Mouse (Mus musculus) forebrain, embryonic 14.5 days (tissue): Measurements from ENCODE around the gene Gas2l3. TPM values are rescaled to one million over a fixed set of nuclear protein-coding genes. Genes with fewer than 3 reads are reported as not detected.

ENCODE experiments used
- ATAC-seq: fragments of 200-750 bp; cut with Nextera tagmentation; 2 replicates; pipeline ENCODE4 v1.8.0; 2017; ENCODE audit warnings: mild to moderate bottlenecking, moderate library complexity
- DNase-seq: peaks from one replicate; pipeline ENCODE4 v3.0.0-alpha.2; 2015; ENCODE audit warnings: low spot score
- H3K27ac ChIP-seq: fragments of 300-500 bp; sonication (generic); 2 replicates; pipeline ENCODE4 v1.5.1; 2014; ENCODE audit warnings: low read depth, mild to moderate bottlenecking, control low read depth, low read length, moderate library complexity
- H3K27me3 ChIP-seq: fragments of 300-500 bp; sonication (generic); replicated peaks from 2 replicates; pipeline ENCODE4 v1.6.1; 2014; ENCODE audit warnings: low read length, control low read depth, mixed read lengths; ENCODE audit not compliant: control insufficient read depth, insufficient read depth
- H3K36me3 ChIP-seq: fragments of 300-500 bp; sonication (generic); 2 replicates; pipeline ENCODE4 v1.6.1; 2014; ENCODE audit warnings: low read length, control low read depth; ENCODE audit not compliant: control insufficient read depth, insufficient read depth
- H3K4me1 ChIP-seq: fragments of 300-500 bp; sonication (generic); 2 replicates; pipeline ENCODE4 v1.6.1; 2014; ENCODE audit warnings: antibody characterized with exemption, low read length, control low read depth; ENCODE audit not compliant: control insufficient read depth, insufficient read depth
- H3K4me2 ChIP-seq: fragments of 300-500 bp; sonication (generic); 2 replicates; pipeline ENCODE4 v1.6.1; 2014; ENCODE audit warnings: mild to moderate bottlenecking, control low read depth, low read length
- H3K4me3 ChIP-seq: fragments of 300-500 bp; sonication (generic); 2 replicates; pipeline ENCODE4 v1.5.1; 2014; ENCODE audit warnings: low read depth, low read length, control low read depth
- H3K9ac ChIP-seq: fragments of 300-500 bp; sonication (generic); 2 replicates; pipeline ENCODE4 v1.6.1; 2014; ENCODE audit warnings: mild to moderate bottlenecking, low read length, control low read depth, moderate library complexity
- H3K9me3 ChIP-seq: fragments of 300-500 bp; sonication (generic); replicated peaks from 2 replicates; pipeline ENCODE4 v1.6.1; 2016; ENCODE audit warnings: low read length, control low read depth, mixed read lengths; ENCODE audit not compliant: control insufficient read depth
- WGBS: fragments of 180-500 bp; shearing (Covaris S2); extraction: QIAGEN DNeasy Blood & Tissue Kit; methylation state at CpG from one replicate; pipeline ENCODE4 v1.1.7; 2014; 5-methylcytosine and 5-hydroxymethylcytosine counted together
- polyA plus RNA-seq: library from polyadenylated mRNA; unstranded; fragments of >200 nt; fragmentation: Nextera tagmentation; extraction: Ambion mirVana; gene quantifications from 2 replicates; pipeline ENCODE4 v1.2.1, GENCODE M21; 2014

Gas2l3 gene
- polyA plus RNA-seq, 1 experiment from 2014 or later, result 7.7 TPM

DNA sequence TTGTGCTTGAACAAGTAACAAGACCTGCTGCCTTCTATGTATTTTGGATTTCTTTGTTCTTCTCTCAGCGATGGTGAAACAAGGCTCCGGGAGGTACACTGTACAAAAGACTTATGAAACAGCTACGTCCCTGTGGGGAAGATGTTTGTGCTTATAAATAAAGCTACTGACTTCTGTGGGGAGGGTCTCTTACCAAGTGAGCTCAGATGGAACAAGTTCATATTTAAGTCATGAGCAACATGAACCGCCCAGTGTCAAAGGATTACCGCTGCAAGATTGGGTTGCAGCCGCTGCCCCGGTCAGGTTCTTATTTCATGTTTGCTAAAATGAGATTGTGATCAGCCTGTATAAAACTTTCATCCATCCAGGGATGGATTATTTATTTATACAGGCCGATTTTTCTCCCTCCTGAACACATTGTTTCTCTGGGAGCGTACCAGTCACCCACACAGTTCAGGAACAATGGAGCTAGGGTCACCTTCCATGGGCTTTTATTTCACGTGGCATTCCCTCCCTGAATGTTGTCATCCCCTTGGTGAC is 38.4 kb upstream of the Gas2l3 start:
- H3K4me3 ChIP-seq, result no peak overlapping the region
- no peaks in the 10 kb centered on the region for H3K9me3 ChIP-seq
- H3K27ac ChIP-seq, result no peak overlapping the region
- H3K9ac ChIP-seq, result no peak overlapping the region
- 17% methylated on average over 10 of the region's 10 CpGs for WGBS
- ATAC-seq (no peak), DNase-seq (peak; percentile 7)
- 0 out of 2 replicates have a peak overlapping the region, but pooled peaks have one; percentile 14 for H3K4me2 ChIP-seq
- H3K27me3 ChIP-seq, result no peaks in the 10 kb centered on the region
- peaks cover 14% of the 10 kb centered on the region for H3K4me1 ChIP-seq
- H3K36me3 ChIP-seq, result no peaks in the 10 kb centered on the region

- no peaks in the 10 kb centered on the region for H3K9me3 ChIP-seq
- ATAC-seq (no peak), DNase-seq (peak; percentile 30)
- H3K4me2 ChIP-seq, result 0 out of 2 replicates have a peak overlapping the region, but pooled peaks have one; percentile 14
- peaks cover 11% of the 10 kb centered on the region for H3K4me1 ChIP-seq
- no peaks in the 10 kb centered on the region for H3K27me3 ChIP-seq
- H3K9ac ChIP-seq, result no peak overlapping the region
- 25% methylated on average over 7 of the region's 7 CpGs for WGBS
- no peaks in the 10 kb centered on the region for H3K36me3 ChIP-seq
- no peak overlapping the region for H3K27ac ChIP-seq
- no peak overlapping the region for H3K4me3 ChIP-seq
These were observed 37.9 kb upstream of the Gas2l3 start for GRCm38 (mm10) chr10:89481638-89482037.

DNA sequence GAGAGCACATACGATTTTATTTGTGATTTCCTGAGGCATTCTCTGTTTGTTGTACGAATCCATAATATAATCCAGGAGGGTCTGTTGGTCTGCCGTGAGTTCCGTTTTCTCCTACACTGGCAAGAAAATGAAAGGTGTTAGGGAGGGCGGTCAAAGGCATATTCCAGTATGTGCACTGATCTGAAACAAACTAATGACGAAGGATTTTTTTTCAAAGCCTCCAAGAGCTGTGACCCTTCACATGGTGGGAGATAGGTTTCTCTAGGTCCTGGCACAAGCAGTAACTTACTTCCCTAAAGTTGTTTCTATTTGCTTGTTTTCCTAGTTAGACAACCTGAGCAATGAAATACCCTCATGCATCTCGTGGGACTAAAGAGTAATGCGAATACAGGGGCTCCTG is 35.0 kb upstream of the Gas2l3 start:
- no peak for DNase-seq
- WGBS, result 82% methylated on average over 8 of the region's 8 CpGs
- no peaks in the 10 kb centered on the region for H3K9me3 ChIP-seq
- no peak overlapping the region for H3K27ac ChIP-seq
- no peak overlapping the region for H3K9ac ChIP-seq
- H3K27me3 ChIP-seq, result no peaks in the 10 kb centered on the region
- no peaks in the 10 kb centered on the region for H3K36me3 ChIP-seq
- H3K4me3 ChIP-seq, result no peak overlapping the region
- H3K4me1 ChIP-seq, result peaks cover 11% of the 10 kb centered on the region
- ATAC-seq, result no peak
- H3K4me2 ChIP-seq, result no peak overlapping the region

DNA sequence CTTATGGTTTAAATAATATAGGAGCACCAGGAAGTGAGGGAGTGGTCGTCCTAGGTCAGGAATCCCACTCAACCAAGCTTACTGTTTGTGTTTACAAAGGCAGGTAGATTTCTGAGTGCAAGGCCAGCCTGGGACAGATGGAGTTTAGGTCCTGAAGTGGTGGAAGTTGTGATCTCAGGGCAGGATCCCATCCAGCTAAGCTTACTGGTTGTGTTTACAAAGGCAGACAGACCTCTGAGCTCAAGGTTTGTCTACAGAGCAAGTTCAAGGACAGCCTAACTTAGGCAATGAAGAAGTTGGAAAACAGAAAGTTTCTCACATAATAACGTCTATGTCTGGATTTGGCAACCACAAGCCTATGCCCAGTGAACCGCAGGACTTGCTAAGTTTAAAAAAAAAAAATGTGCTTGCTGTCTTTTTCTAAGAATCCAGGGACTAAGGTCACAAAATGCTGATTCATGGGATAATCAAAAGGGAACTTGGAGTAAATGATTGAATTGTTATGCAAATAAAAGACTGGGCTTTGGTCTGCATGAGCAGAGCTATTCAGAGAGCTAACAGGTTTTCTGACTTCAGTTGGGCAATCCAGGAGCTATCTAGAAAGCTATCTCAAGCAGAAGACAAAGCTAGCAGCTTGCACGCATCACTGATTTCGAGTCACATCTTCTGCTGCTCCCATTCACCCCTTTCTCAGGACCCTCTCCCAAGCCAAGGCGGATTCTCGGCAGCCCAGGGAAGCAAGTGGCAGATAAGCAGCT is 27.0 kb upstream of the Gas2l3 start:
- ATAC-seq (no peak), DNase-seq (no peak)
- H3K9me3 ChIP-seq, result no peaks in the 10 kb centered on the region; the same call in 1 of the 2 replicates
- no peak overlapping the region for H3K9ac ChIP-seq
- WGBS, result 35% methylated on average over 7 of the region's 7 CpGs
- H3K27me3 ChIP-seq, result no peaks in the 10 kb centered on the region
- no peaks in the 10 kb centered on the region for H3K36me3 ChIP-seq
- H3K27ac ChIP-seq, result no peak overlapping the region
- no peak overlapping the region for H3K4me3 ChIP-seq
- no peak overlapping the region for H3K4me2 ChIP-seq
- H3K4me1 ChIP-seq, result no peaks in the 10 kb centered on the region

DNA sequence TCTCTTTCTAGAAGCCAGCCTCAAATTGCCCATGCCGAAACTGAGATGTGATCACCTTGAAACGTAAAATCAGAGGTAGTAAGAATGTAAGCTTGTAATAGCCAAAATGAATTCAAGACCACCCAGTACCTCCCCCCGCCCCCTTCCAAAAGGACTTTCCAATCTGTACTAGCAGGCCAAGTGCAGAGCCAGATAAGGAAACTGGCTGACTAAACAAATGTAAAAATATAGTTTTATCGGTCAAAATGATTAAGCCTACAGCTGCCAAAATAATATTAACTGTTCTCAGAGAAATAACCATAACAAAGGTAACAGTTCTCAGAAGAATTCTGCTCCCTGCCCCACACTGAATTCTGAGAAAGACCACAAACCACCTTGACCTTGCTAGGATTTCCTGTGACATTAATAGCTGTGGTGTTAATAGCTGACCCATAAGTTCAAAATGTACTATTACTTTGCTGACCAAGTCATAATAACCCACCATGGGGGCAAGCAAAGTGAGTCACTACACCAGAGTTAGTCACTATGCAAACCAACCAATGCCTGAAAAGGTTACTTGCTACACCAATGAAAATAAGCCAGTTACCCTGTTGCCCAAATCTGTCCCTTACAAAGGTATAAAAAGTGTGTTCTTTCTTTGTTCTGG is 21.1 kb upstream of the Gas2l3 start:
- Histone ChIP-seq H3K27me3 (no peaks in the 10 kb centered on the region), H3K4me2 (no peak overlapping the region), H3K36me3 (no peaks in the 10 kb centered on the region), H3K9me3 (no peaks in the 10 kb centered on the region), H3K4me1 (no peaks in the 10 kb centered on the region), H3K9ac (no peak overlapping the region), H3K27ac (no peak overlapping the region), H3K4me3 (no peak overlapping the region)
- ATAC-seq (no peak), DNase-seq (no peak)
- WGBS, result 87% methylated on average over 4 of the region's 4 CpGs

GRCm38 (mm10) chr10:89462890-89463289 is 19.1 kb upstream of the Gas2l3 start:
- no peak overlapping the region for H3K27ac ChIP-seq
- H3K9me3 ChIP-seq, result no peaks in the 10 kb centered on the region
- DNase-seq (no peak), ATAC-seq (no peak)
- H3K9ac ChIP-seq, result no peak overlapping the region
- no peaks in the 10 kb centered on the region for H3K36me3 ChIP-seq
- no peaks in the 10 kb centered on the region for H3K27me3 ChIP-seq
- H3K4me3 ChIP-seq, result no peak overlapping the region
- no peak overlapping the region for H3K4me2 ChIP-seq
- no peaks in the 10 kb centered on the region for H3K4me1 ChIP-seq
- 82% methylated on average over 11 of the region's 11 CpGs for WGBS

DNA sequence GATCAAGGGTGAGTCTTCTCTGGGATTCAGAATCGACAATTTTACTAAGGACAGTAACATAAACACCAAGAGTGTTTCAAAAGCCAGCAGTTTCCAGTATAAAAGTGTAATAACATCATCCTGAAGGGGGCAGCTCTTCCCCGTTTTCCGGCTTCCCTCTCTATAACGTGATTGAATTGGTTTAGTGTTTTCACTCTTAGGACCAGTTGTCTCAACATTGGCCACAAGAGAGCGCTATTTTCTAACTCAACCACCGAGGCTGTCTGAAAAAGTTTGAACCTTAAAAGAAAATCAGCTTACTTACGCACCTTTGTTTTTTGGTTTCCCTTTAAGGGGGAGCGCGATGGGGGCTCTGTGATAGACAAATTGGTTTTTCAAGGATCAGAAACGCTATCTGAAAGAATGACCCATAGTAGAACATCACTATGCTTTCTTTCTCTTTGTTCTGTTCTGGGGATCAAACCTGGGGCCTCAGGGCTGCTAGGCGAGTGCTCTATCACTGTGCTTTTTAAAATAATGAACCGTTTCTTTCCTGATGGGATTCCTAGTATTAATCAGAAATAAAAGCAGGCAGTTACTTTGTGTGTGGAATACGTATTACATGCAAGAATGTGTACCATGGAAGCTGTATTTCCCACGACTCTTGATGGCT is 18.2 kb upstream of the Gas2l3 start:
- no peak overlapping the region for H3K27ac ChIP-seq
- no peaks in the 10 kb centered on the region for H3K27me3 ChIP-seq
- H3K4me2 ChIP-seq, result no peak overlapping the region; the same call in 1 of the 2 replicates
- no peaks in the 10 kb centered on the region for H3K4me1 ChIP-seq
- H3K36me3 ChIP-seq, result no peaks in the 10 kb centered on the region
- H3K9me3 ChIP-seq, result no peaks in the 10 kb centered on the region
- no peak overlapping the region for H3K4me3 ChIP-seq
- H3K9ac ChIP-seq, result no peak overlapping the region
- DNase-seq (peak; percentile 96), ATAC-seq (peak; percentile 86)
- 17% methylated on average over 14 of the region's 14 CpGs for WGBS

DNA sequence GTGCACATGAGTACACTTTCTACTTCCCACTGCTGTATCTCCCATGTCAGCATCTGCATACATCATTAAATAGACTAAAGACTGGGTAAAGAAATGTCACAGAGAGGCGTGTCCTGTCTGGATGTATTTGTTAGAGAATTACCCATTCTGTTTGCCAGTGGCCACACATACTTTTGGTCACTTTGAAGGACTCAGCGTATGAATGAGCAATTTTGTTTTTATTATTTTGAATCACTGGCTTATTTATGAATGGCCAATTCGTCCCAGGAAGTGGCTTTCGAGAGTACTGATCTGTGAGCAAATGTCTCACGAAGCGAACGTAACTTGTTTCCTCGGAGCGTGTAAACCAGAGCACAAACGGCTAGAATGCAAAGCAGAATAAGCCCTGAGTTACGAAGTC is 17.2 kb upstream of the Gas2l3 start:
- ATAC-seq, result no peak

More for the DNA sequence above, 17.2 kb upstream of the Gas2l3 start:
- WGBS, result 61% methylated on average over 11 of the region's 11 CpGs
- H3K4me1 ChIP-seq, result no peaks in the 10 kb centered on the region
- no peaks in the 10 kb centered on the region for H3K36me3 ChIP-seq
- H3K9ac ChIP-seq, result no peak overlapping the region
- DNase-seq, result no peak
- no peaks in the 10 kb centered on the region for H3K9me3 ChIP-seq
- H3K27ac ChIP-seq, result no peak overlapping the region
- H3K27me3 ChIP-seq, result no peaks in the 10 kb centered on the region
- H3K4me3 ChIP-seq, result no peak overlapping the region
- H3K4me2 ChIP-seq, result no peak overlapping the region
